Mouse (Mus musculus) lung, embryonic 14.5 days (tissue): ENCODE data around the gene Nobox. TPM values are rescaled to one million over a fixed set of nuclear protein-coding genes. Genes with fewer than 3 reads are reported as not detected.
A peak's percentile ranks its signal among the peaks of the same experiment; 100 is the strongest.

Source experiments
- ATAC-seq: fragments of 200-750 bp; cut with Nextera tagmentation; 2 replicates; pipeline ENCODE4 v1.8.0; 2017; ENCODE audit warnings: mild to moderate bottlenecking, moderate TSS enrichment, moderate library complexity; ENCODE audit not compliant: insufficient read depth
- DNase-seq: peaks from one replicate; pipeline ENCODE4 v3.0.0-alpha.2; 2015
- H3K27ac ChIP-seq: fragments of 300-500 bp; sonication (generic); 2 replicates; pipeline ENCODE4 v1.5.1; 2014; ENCODE audit warnings: low read depth, mild to moderate bottlenecking, moderate library complexity
- H3K27me3 ChIP-seq: fragments of 300-500 bp; sonication (generic); 2 replicates; pipeline ENCODE4 v1.6.1; 2014; ENCODE audit warnings: low read length, control low read depth; ENCODE audit not compliant: insufficient read depth
- H3K36me3 ChIP-seq: fragments of 300-500 bp; sonication (generic); 2 replicates; pipeline ENCODE4 v1.6.1; 2014; ENCODE audit warnings: control low read depth; ENCODE audit not compliant: insufficient read depth
- H3K4me1 ChIP-seq: fragments of 300-500 bp; sonication (generic); 2 replicates; pipeline ENCODE4 v1.6.1; 2014; ENCODE audit warnings: antibody characterized with exemption, control low read depth; ENCODE audit not compliant: insufficient read depth
- H3K4me2 ChIP-seq: fragments of 300-500 bp; sonication (generic); 2 replicates; pipeline ENCODE4 v1.6.1; 2014; ENCODE audit warnings: mild to moderate bottlenecking
- H3K4me3 ChIP-seq: fragments of 300-500 bp; sonication (generic); 2 replicates; pipeline ENCODE4 v1.5.1; 2014; ENCODE audit warnings: low read depth, low read length
- H3K9ac ChIP-seq: fragments of 300-500 bp; sonication (generic); 2 replicates; pipeline ENCODE4 v1.6.1; 2014
- H3K9me3 ChIP-seq: fragments of 300-500 bp; sonication (generic); 2 replicates; pipeline ENCODE4 v1.6.1; 2016; ENCODE audit warnings: low read depth, low read length, control low read depth
- CTCF ChIP-seq: IDR thresholded peaks from 2 replicates; pipeline ENCODE4 v1.5.1; 2016; ENCODE audit warnings: antibody characterized with exemption, low read depth
- WGBS: fragments of 180-500 bp; shearing (Covaris S2); extraction: QIAGEN DNeasy Blood & Tissue Kit; methylation state at CpG from one replicate; pipeline ENCODE4 v1.1.7; 2014; 5-methylcytosine and 5-hydroxymethylcytosine counted together
- polyA plus RNA-seq: library from polyadenylated mRNA; unstranded; fragments of >200 nt; fragmentation: Nextera tagmentation; extraction: Ambion mirVana; gene quantifications from 2 replicates; pipeline ENCODE4 v1.2.1, GENCODE M21; 2014

Nobox gene
- polyA plus RNA-seq, 1 experiment from 2014 or later, result 0.29 TPM

GRCm38 (mm10) chr6:43297508-43297850 is 11.9 kb downstream of the Nobox start:
- ATAC-seq (no peak; the same call in 1 of the 2 replicates), DNase-seq (peak; percentile 41)
- no peak overlapping the region for H3K27ac ChIP-seq
- 36% methylated on average over 2 of the region's 2 CpGs for WGBS
- H3K9ac ChIP-seq, result no peak overlapping the region
- no peaks in the 10 kb centered on the region for H3K27me3 ChIP-seq
- TF ChIP-seq CTCF, result no peak
- H3K4me1 ChIP-seq, result peaks cover 8% of the 10 kb centered on the region
- H3K4me3 ChIP-seq, result no peak overlapping the region
- no peak overlapping the region for H3K4me2 ChIP-seq
- H3K36me3 ChIP-seq, result no peaks in the 10 kb centered on the region
- H3K9me3 ChIP-seq, result no peaks in the 10 kb centered on the region

GRCm38 (mm10) chr6:43296798-43297507 is 12.4 kb downstream of the Nobox start:
- Histone ChIP-seq H3K4me2 (no peak overlapping the region), H3K27ac (peak overlapping the region; percentile 91; the same call in 1 of the 2 replicates), H3K9me3 (no peaks in the 10 kb centered on the region), H3K4me3 (no peak overlapping the region), H3K27me3 (no peaks in the 10 kb centered on the region), H3K4me1 (peaks cover 13% of the 10 kb centered on the region), H3K36me3 (0 out of 2 replicates have a peak, but pooled peaks cover 4% of the 10 kb centered on the region), H3K9ac (no peak overlapping the region)
- DNase-seq (peak; percentile 92), ATAC-seq (peak; percentile 23)
- 31% methylated on average over 7 of the region's 7 CpGs for WGBS
- TF ChIP-seq CTCF, result peak; percentile 73

DNA sequence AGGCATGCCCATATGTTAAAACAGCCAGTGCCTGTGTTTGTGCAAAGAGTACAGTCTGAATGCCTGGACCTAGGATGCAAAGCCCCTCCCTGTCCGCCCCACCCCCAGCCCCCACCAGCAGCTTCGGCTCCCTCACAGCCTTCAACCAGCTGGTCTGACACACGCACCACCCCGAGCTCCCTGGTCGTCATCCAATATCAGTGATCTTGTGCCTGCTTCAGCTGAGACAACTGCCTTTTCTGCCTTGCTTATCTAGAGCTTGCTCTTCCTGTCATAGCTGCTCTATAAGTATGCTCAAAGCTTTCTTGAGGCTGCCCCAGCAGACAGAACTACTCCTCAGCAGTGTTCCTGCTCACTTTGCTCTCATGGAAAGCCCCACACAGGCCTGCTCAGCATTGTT is 13.4 kb downstream of the Nobox start:
- H3K4me1 ChIP-seq, result peaks cover 14% of the 10 kb centered on the region
- TF ChIP-seq CTCF, result no peak
- peak overlapping the region; percentile 91 for H3K27ac ChIP-seq
- DNase-seq (peak; percentile 86), ATAC-seq (peak; percentile 90)
- H3K4me2 ChIP-seq, result 0 out of 2 replicates have a peak overlapping the region, but pooled peaks have one; percentile 15
- no peak overlapping the region for H3K9ac ChIP-seq
- H3K27me3 ChIP-seq, result no peaks in the 10 kb centered on the region
- 0 out of 2 replicates have a peak, but pooled peaks cover 4% of the 10 kb centered on the region for H3K36me3 ChIP-seq
- no peak overlapping the region for H3K4me3 ChIP-seq
- no peaks in the 10 kb centered on the region for H3K9me3 ChIP-seq
- WGBS, result 17% methylated on average over 5 of the region's 5 CpGs

- no peaks in the 10 kb centered on the region for H3K27me3 ChIP-seq
- no peak overlapping the region for H3K9ac ChIP-seq
- TF ChIP-seq CTCF, result no peak
- WGBS, result 68% methylated on average over 7 of the region's 7 CpGs
- no peak overlapping the region for H3K4me3 ChIP-seq
- DNase-seq (no peak), ATAC-seq (no peak)
- H3K36me3 ChIP-seq, result peaks cover 19% of the 10 kb centered on the region
- H3K9me3 ChIP-seq, result no peaks in the 10 kb centered on the region
- peak overlapping the region; percentile 34; the same call in 1 of the 2 replicates for H3K27ac ChIP-seq
- H3K4me2 ChIP-seq, result no peak overlapping the region
- peaks cover 14% of the 10 kb centered on the region for H3K4me1 ChIP-seq
Measured at GRCm38 (mm10) chr6:43293175-43293574, 16.2 kb downstream of the Nobox start.

DNA sequence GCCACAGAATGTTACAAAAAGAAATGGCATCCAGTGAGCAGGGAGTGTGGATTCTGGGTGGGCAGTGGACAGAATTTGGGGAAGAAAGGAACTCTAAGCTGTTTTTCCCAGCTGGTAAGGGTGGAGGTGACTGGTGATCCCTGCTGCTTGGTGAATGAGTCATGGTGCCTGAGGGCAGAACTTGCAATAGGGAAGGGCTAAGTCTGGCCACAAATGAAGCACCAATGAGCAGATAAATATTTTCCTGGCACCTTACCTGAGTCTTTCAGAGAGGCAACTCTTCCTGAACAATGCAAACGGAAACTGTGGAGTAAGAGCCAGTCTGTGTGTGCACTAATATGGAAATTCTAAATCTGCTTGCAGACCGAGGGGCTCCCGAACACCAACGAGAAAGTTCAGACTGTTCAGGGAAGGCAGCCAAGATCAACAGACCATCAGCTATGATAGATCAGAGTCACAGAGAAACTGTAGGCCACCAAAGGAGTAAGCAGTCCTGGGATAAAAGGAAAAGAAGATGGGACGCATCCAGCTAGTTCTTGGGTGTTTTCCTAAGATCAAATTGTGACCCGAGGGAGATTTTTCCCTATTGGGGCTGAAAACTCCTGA is 16.8 kb downstream of the Nobox start:
- no peak for TF ChIP-seq CTCF
- peaks cover 14% of the 10 kb centered on the region for H3K4me1 ChIP-seq
- ATAC-seq, result peak; percentile 36; the same call in 1 of the 2 replicates
- H3K27me3 ChIP-seq, result no peaks in the 10 kb centered on the region
- no peaks in the 10 kb centered on the region for H3K9me3 ChIP-seq
- H3K4me3 ChIP-seq, result no peak overlapping the region
- H3K36me3 ChIP-seq, result peaks cover 24% of the 10 kb centered on the region
- peak overlapping the region; percentile 79; the same call in 1 of the 2 replicates for H3K27ac ChIP-seq
- 31% methylated on average over 6 of the region's 6 CpGs for WGBS
- no peak overlapping the region for H3K9ac ChIP-seq
- no peak overlapping the region for H3K4me2 ChIP-seq
- DNase-seq, result peak; percentile 88

DNA sequence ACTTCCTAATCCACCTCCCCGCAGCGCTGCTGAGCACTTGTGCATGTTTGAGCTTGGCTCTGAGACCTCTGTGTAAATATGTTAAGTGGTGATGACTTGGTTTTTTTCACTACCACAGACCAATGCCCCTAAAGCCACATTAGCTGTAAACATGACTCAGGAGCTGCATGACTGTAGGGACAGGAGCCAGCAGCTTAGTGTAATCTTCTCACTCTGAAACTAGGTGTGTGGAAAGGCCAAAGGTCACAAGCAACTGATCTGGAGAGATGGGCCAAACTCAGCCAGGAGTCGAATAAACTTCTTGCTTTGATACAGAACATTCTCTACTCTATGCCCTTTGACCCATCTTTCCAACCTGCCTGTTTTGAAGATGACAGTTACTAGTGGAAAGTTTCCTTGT is 17.3 kb downstream of the Nobox start:
- no peak overlapping the region for H3K9ac ChIP-seq
- no peak for ATAC-seq
- no peak overlapping the region for H3K4me2 ChIP-seq
- DNase-seq, result peak; percentile 14
- peak overlapping the region; percentile 79; the same call in 1 of the 2 replicates for H3K27ac ChIP-seq
- no peak for TF ChIP-seq CTCF
- H3K4me1 ChIP-seq, result peaks cover 14% of the 10 kb centered on the region
- no peaks in the 10 kb centered on the region for H3K27me3 ChIP-seq
- no peak overlapping the region for H3K4me3 ChIP-seq
- 40% methylated on average over 3 of the region's 3 CpGs for WGBS
- H3K36me3 ChIP-seq, result peaks cover 30% of the 10 kb centered on the region
- H3K9me3 ChIP-seq, result no peaks in the 10 kb centered on the region

GRCm38 (mm10) chr6:43280481-43280880 is 28.9 kb downstream of the Nobox start:
- H3K27me3 ChIP-seq, result no peaks in the 10 kb centered on the region
- TF ChIP-seq CTCF, result no peak
- 84% methylated on average over 5 of the region's 5 CpGs for WGBS

More at GRCm38 (mm10) chr6:43280481-43280880, 28.9 kb downstream of the Nobox start:
- H3K4me3 ChIP-seq, result no peak overlapping the region
- DNase-seq (no peak), ATAC-seq (no peak)
- H3K9ac ChIP-seq, result no peak overlapping the region
- H3K4me2 ChIP-seq, result no peak overlapping the region
- peaks cover 77% of the 10 kb centered on the region for H3K36me3 ChIP-seq
- no peaks in the 10 kb centered on the region for H3K9me3 ChIP-seq
- no peak overlapping the region for H3K27ac ChIP-seq
- no peaks in the 10 kb centered on the region for H3K4me1 ChIP-seq
